Mouse (Mus musculus): ENCODE results near the gene Vmn2r70. TPM values are rescaled to one million over a fixed set of nuclear protein-coding genes. Genes with fewer than 3 reads are reported as not detected.

Gene Vmn2r70
- polyA plus RNA-seq (2017; shearing (Covaris generic)) = not detected

- ATAC-seq = no peak
Observed at GRCm38 (mm10) chr7:85569092-85569491, at the start of gene Vmn2r70. TSS of gene Vmn2r70 (minus strand) at chr7:85569192.

GRCm38 (mm10) chr7:85562787-85563186 lies 6.2 kb downstream of the Vmn2r70 start, which contains the start of gene Vmn2r71:
TSS of gene Vmn2r71 (plus strand) at chr7:85563087.
- no peak for ATAC-seq

GRCm38 (mm10) chr7:85543118-85543517 lies 25.9 kb downstream of the Vmn2r70 start:
- no peak for ATAC-seq

GRCm38 (mm10) chr7:85542108-85542507 lies 26.9 kb downstream of the Vmn2r70 start:
- no peak for ATAC-seq

Other genes with a start within 250 kb of the Vmn2r70 start
- not detected for gene Vmn2r69, start 153.3 kb downstream of the Vmn2r70 start, polyA plus RNA-seq (2017; shearing (Covaris generic))
- not detected for gene Vmn2r71, start 6.1 kb downstream of the Vmn2r70 start, polyA plus RNA-seq (2017; shearing (Covaris generic))
- gene Vmn2r72, start 185.9 kb upstream of the Vmn2r70 start, polyA plus RNA-seq (2017; shearing (Covaris generic)) = not detected

All from inflammation-experienced regulatory T-cells, adult 6 months (primary cell).